Mouse (Mus musculus) 3T3-L1 (cell line): ENCODE data around the gene Nts.
"Not testable (repeated sequence)": the region's sequence is repeated elsewhere in the genome, so short reads cannot be mapped to it uniquely, and the experiment has no call there.

ENCODE experiments used
- DNase-seq: peaks from one replicate; pipeline ENCODE4 v3.0.0-alpha.2; 2015; ENCODE audit warnings: low read depth, low spot score

Nts gene

GRCm38 (mm10) chr10:102490386-102490785 is at the start of gene Nts:
Gene Nts (minus strand): TSS chr10:102490486.
- DNase-seq = no peak

- DNase-seq = no peak
These were observed 37.6 kb upstream of the Nts start for GRCm38 (mm10) chr10:102527901-102528300.

GRCm38 (mm10) chr10:102514159-102514558 is 23.9 kb upstream of the Nts start:
- no peak for DNase-seq

- no peak for DNase-seq
These were observed 21.6 kb upstream of the Nts start, which contains the start of gene Rassf9 for GRCm38 (mm10) chr10:102511807-102512461. Gene Rassf9 (plus strand): TSS chr10:102512222.

GRCm38 (mm10) chr10:102511461-102511806 is 21.1 kb upstream of the Nts start:
- DNase-seq = no peak

GRCm38 (mm10) chr10:102507386-102507785 is 17.1 kb upstream of the Nts start:
- DNase-seq = no peak

- peak; percentile 25 for DNase-seq
These were observed 8.5 kb upstream of the Nts start for GRCm38 (mm10) chr10:102498754-102499153.

- peak; percentile 55 for DNase-seq
These were observed 1.5 kb upstream of the Nts start for GRCm38 (mm10) chr10:102491792-102492191.

- DNase-seq = no peak
These were observed 20.9 kb downstream of the Nts start for GRCm38 (mm10) chr10:102469412-102469811.

GRCm38 (mm10) chr10:102451756-102452155 is 38.5 kb downstream of the Nts start:
- DNase-seq = peak; percentile 60

GRCm38 (mm10) chr10:102449449-102449848 is 40.8 kb downstream of the Nts start:
- peak; percentile 83 for DNase-seq

GRCm38 (mm10) chr10:102444912-102445556 is 45.3 kb downstream of the Nts start:
- peak; percentile 40 for DNase-seq

GRCm38 (mm10) chr10:102435467-102435866 is 54.8 kb downstream of the Nts start:
- not testable (repeated sequence) for DNase-seq

- DNase-seq = not testable (repeated sequence)
These were observed 55.2 kb downstream of the Nts start for GRCm38 (mm10) chr10:102435048-102435447.
